Mouse (Mus musculus) MEL (cell line): Measurements from ENCODE around the gene Ddi2.
A peak's percentile ranks its signal among the peaks of the same experiment; 100 is the strongest.

Experiments
- CHD2 ChIP-seq: IDR thresholded peaks from 2 replicates; pipeline ENCODE4 v1.6.1; 2011; ENCODE audit warnings: low read length, improper control_type of control experiment
- CTCF ChIP-seq, 3 experiments: IDR thresholded peaks in 2 of 3; conservative IDR thresholded peaks in 1 of 3; 2 replicates each; pipeline ENCODE4 v1.5.1; 2011 to 2012; ENCODE audit warnings: low read length in 3 of 3, low read depth in 2 of 3, mild to moderate bottlenecking in 2 of 3, improper control_type of control experiment in 1 of 3, inconsistent platforms in 1 of 3, mixed read lengths in 1 of 3, moderate library complexity in 1 of 3; ENCODE audit not compliant: control insufficient read depth in 1 of 3, insufficient read depth in 1 of 3, poor library complexity in 1 of 3, severe bottlenecking in 1 of 3
- ELF1 ChIP-seq: IDR thresholded peaks from 2 replicates; pipeline ENCODE4 v1.6.1; 2014; ENCODE audit warnings: low read depth, mild to moderate bottlenecking, inconsistent platforms, low read length, improper control_type of control experiment, moderate library complexity
- GATA1 ChIP-seq: IDR thresholded peaks from 2 replicates; pipeline ENCODE4 v1.6.1; 2011; ENCODE audit warnings: low read depth, low read length, improper control_type of control experiment
- MAFK ChIP-seq: IDR thresholded peaks from 2 replicates; pipeline ENCODE4 v1.6.1; 2011; ENCODE audit warnings: low read depth, mild to moderate bottlenecking, low read length, improper control_type of control experiment, borderline replicate concordance
- MAX ChIP-seq: IDR thresholded peaks from 2 replicates; pipeline ENCODE4 v1.6.1; 2011; ENCODE audit warnings: low read length, improper control_type of control experiment
- MYC ChIP-seq: IDR thresholded peaks from 2 replicates; pipeline ENCODE4 v1.6.1; 2011; ENCODE audit warnings: low read depth, mild to moderate bottlenecking, low read length, improper control_type of control experiment, moderate library complexity
- SMC3 ChIP-seq: IDR thresholded peaks from 2 replicates; pipeline ENCODE4 v1.6.1; 2011; ENCODE audit warnings: low read depth, low read length, improper control_type of control experiment

DNA sequence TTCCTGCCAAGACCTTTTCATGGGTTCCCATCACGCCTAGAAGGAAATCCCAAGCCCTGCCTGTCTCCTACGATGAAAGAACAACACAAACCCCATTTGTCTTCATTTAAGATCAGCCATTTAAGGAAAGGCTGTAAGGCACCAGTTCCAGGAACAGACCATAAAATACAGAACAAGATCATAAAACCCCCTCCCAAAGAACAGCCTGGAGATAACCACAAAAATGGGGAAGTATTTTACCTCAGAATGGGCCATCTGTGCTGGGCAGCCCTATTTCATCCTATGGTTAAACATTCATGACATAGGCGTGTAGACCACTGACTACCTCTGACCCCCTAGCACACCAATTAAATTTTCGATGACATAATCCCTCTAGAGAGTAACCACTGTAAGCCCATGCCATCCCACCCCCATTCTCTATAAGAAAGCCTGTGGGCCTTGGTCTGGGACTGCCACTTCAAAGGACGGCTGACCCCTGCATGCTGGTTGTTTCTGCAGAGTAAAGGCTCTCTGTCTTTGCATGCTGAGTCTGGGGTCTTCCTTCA, 9.5 kb downstream of the Ddi2 start:
- no peak for TF ChIP-seq ELF1
- TF ChIP-seq SMC3: no peak
- no peak for TF ChIP-seq MAFK
- TF ChIP-seq MAX: no peak
- TF ChIP-seq CHD2: no peak
- TF ChIP-seq CTCF (IDR thresholded peaks at IDR 0.05 in 2 of 3, conservative IDR thresholded peaks at IDR 0.05 in 1 of 3; ENCODE audit: control insufficient read depth in 1 of 3, insufficient read depth in 1 of 3, low read depth in 2 of 3, low read length in 3 of 3, poor library complexity in 1 of 3, severe bottlenecking in 1 of 3): no peak
- peak; percentile 30; the same call in 1 of the 2 replicates for TF ChIP-seq GATA1
- peak; percentile 30; the same call in 1 of the 2 replicates for TF ChIP-seq MYC
